Comparison of ENCODE assay signal across 21 mouse cellular contexts in the genomic region with DNA sequence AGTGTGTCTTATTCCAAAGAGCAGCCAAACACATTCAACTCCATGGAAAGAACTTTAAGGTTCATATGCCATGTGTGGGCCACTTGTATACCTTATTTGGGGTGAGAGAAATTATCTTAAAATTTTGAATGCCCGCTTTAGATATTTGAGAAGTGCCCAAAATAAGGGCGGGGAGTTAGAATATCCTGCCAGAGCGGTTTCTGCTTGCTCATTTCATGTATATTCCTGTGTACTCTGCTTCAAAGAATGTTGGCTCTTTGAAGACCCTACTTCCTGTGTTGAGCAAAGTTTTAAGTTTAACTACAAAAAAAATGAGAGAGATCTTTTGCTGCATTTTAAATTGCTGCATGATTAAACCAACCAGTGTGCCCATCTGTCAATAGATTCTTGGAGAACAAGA.
DNase-seq lines count a peak whose midpoint lies in the region; TF ChIP-seq lines count a peak whose summit lies in the region.
"Had no signal": no experiment of that assay in that cellular context is flagged by ENCODE, and none has a peak within 500 bp of the region (broad histone marks: within the 10 kb centered on the region; RNA-seq: fewer than 3 reads in every experiment).

No protein-coding gene starts in this region.

- TF ChIP-seq POLR2A in lung, adult 2 months (IDR thresholded peaks at IDR 0.05; ENCODE audit: borderline replicate concordance, extremely low read depth, low read depth, low read length): no peak

- DNase-seq in lung, postnatal 25 days (ENCODE audit: low spot score): peak; percentile 5
- DNase-seq in lung, adult 2 months: no peak
- DNase-seq in T-cell, adult 2 months (ENCODE audit: low spot score): peak; percentile 63
- peak; percentile 83 for DNase-seq in thymus, postnatal 0 days (ENCODE audit: low spot score)
- DNase-seq in layer of hippocampus, postnatal 36 days: no peak
- no peak for DNase-seq in cerebellum, postnatal 36 days
- DNase-seq in frontal cortex, adult 2 months (ENCODE audit: extremely low spot score in 1 of 2, low spot score in 1 of 2): no peak
- DNase-seq: adrenal gland, adult 2 months; cerebellum, adult 11 months; cerebellum, adult 9-11 months; heart, postnatal 4 days; kidney, adult 9 months; kidney, postnatal 14 days; lung, adult 18-20 months; lung, postnatal 14 days; right cerebral cortex, postnatal 14 days had no signal

- H3K4me1 ChIP-seq in lung, adult 2 months (ENCODE audit: control insufficient read depth, insufficient read depth, low read length): no peaks in the 10 kb centered on the region
- H3K4me1 ChIP-seq: embryonic facial prominence, embryonic 10.5 days; forebrain, embryonic 10.5 days; heart, embryonic 15.5 days; intestine, embryonic 15.5 days; midbrain, embryonic 12.5 days had no signal

- 85% methylated on average over 3 of the region's 3 CpGs for WGBS in lung, adult 2 months

- TF ChIP-seq CTCF in lung, adult 2 months (IDR thresholded peaks at IDR 0.05; ENCODE audit: insufficient read depth, low read length): no peak

- no peak overlapping the region for H3K4me3 ChIP-seq in lung, adult 2 months (replicated peaks; ENCODE audit: extremely low read depth, low read depth, low read length)
- H3K4me3 ChIP-seq: embryonic facial prominence, embryonic 10.5 days; forebrain, embryonic 10.5 days; heart, embryonic 15.5 days; intestine, embryonic 15.5 days; midbrain, embryonic 12.5 days had no signal

Comparison
In these comparisons a context has a peak if more than half of its experiments do, and no peak if none do; other contexts are left out.
1. DNase-seq: peak in lung, postnatal 25 days (single experiment), T-cell, adult 2 months (single experiment) and thymus, postnatal 0 days (single experiment); none in lung, adult 2 months (single experiment), layer of hippocampus, postnatal 36 days (0 of 2), cerebellum, postnatal 36 days (0 of 2) and frontal cortex, adult 2 months (0 of 2).